Mouse (Mus musculus) frontal cortex, adult 2 months (tissue): ENCODE results near the gene Pyroxd2. TPM values are rescaled to one million over a fixed set of nuclear protein-coding genes. Genes with fewer than 3 reads are reported as not detected.
A peak's percentile ranks its signal among the peaks of the same experiment; 100 is the strongest.
"Not testable (repeated sequence)": the region's sequence is repeated elsewhere in the genome, so short reads cannot be mapped to it uniquely, and the experiment has no call there.

Experiments
- DNase-seq, 2 experiments: peaks; one replicate each; pipeline ENCODE4 v3.0.0; 2022; ENCODE audit warnings: low spot score in 1 of 2; ENCODE audit errors: extremely low spot score in 1 of 2
- polyA plus RNA-seq: library from polyadenylated mRNA; depleted of rRNA; stranded (reverse); fragments of >200 nt; gene quantifications from 2 replicates; pipeline ENCODE4 v1.2.3, GENCODE M21; 2012; rRNA removed

Gene Pyroxd2
- polyA plus RNA-seq, 1 experiment: 3.0 TPM

- no peak for DNase-seq
Measured at GRCm38 (mm10) chr19:42698576-42698975, 54.0 kb downstream of the Pyroxd2 start.

- no peak for DNase-seq
Measured at GRCm38 (mm10) chr19:42697336-42697735, 55.2 kb downstream of the Pyroxd2 start.

DNA sequence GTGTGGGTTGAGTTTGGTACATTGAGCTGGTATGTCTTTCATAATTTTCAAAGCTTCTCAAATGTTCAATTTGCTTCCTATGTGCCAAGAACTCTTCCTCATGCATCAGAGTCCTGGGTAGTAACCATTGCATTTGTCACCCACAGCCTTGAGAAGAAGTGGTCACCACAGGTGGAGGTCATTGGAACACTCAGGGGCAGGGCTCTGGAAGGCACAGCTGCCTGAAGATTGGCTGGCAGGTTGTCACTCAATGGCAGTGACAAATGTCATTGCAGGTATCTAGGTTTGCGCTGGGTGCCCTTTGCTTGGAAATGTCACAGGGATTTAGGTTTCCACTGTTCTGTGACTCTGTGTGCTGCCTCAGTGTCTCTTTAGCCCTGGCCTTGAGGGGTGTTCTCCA lies 62.3 kb downstream of the Pyroxd2 start:
- DNase-seq: no peak

GRCm38 (mm10) chr19:42689786-42690185 lies 62.8 kb downstream of the Pyroxd2 start:
- DNase-seq: no peak

DNA sequence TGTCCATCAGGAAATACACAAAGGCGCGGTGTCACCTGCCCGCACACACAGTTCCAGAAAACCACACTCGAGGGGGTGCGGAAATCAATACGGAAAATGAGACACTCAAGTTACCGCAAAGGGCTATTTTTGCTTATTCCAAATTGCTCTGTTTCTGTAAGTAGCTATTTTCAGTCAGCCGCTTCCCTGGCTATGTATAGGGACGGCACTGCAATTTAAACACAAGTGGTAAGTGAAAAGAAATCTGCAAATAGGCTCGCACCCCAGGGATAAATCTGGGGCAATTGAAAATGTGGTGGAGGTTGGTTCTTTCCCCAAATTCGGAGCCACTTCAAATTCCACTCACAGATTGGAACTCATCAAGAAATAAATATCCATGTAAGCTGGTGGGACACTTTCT lies 63.3 kb downstream of the Pyroxd2 start:
- peak; percentile 58 to 61 for DNase-seq

DNA sequence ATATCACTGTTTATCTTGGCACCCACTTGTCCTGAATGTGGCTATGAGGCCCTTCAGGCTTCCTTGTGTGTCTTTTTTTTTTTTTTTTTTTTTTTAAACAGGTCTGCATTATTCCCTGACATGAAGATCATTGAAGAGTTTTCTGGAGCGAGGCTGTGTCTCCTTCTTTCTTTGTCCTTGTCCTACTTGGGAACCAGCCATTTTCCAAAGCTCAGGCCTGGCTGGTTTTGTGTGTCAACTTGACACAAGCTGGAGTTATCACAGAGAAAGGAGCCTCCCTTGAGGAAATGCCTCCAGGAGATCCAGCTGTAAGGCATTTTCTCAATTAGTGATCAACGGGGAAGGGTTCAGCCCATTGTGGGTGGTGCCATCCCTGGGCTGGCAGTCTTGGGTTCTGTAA lies 69.8 kb downstream of the Pyroxd2 start:
- DNase-seq: not testable (repeated sequence)

GRCm38 (mm10) chr19:42678191-42678590 lies 74.4 kb downstream of the Pyroxd2 start:
- DNase-seq: no peak

- no peak for DNase-seq
Measured at GRCm38 (mm10) chr19:42677452-42677851, 75.1 kb downstream of the Pyroxd2 start.

DNA sequence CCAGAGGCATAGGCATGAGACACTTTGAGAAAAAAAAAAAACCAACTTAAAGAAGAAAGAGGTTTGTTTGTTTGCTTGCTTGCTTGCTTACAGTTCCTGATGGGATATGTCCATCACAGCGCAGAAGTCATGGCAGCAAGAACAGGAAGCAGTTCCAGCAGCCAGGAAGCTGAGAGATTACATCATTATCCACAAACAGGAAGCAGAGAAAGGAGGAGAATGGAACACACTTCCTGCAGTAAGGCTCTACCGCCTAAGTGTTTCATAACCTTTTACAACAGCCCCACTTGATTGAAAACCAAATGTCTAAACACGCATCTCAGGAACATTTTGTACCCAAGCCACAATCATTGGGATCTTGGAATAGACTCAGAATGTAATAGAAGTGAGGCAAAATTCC lies 75.6 kb downstream of the Pyroxd2 start:
- DNase-seq: no peak

Other genes with a start within 250 kb of the Pyroxd2 start
- gene R3hcc1l, start 234.0 kb downstream of the Pyroxd2 start, polyA plus RNA-seq: 13.0 and 15.2 TPM in 2 replicates
- 0.04 TPM in 2 replicates for gene Loxl4, start 140.0 kb downstream of the Pyroxd2 start, polyA plus RNA-seq
- gene Hps1, start 27.2 kb upstream of the Pyroxd2 start, polyA plus RNA-seq: 28.8 and 33.2 TPM in 2 replicates